Mouse (Mus musculus): ENCODE measurements around the gene Oser1.

The Oser1 gene

DNA sequence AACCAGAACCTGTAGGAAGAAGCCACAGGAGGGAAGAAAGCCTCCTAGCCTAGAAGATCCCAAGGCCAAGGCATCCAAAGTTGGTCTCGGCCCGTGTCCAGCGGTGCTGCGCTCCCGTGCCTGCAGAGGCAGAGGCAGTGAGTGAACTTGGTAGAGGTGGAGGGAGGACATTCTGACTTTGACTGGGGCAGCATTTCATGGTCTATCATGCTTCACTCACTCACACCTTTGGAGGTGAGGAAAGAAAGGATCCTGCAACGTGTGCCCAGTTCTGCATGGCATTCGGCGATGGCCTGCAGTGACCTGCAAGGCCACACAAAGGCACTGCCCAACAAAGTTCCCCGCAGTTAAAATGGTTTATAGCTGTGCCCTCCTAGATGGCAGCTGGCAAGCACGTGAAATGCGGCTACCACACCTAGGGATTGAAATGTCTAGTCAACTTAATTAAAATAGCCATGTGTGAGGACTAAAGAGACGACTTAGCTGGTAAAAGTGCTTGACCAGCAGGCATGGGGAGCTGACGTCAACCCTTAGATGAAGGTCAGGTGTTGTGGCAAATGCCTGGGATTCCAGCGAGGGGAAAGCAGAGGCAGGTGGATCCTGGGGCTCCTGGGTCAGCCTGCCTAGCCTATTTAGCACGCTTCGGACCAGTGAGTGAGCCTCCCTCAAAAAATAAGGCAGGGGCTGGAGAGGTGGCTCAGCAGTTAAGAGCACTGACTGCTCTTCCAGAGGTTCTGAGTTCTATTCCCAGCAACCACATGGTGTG lies 63.5 kb downstream of the Oser1 start:
- in situ Hi-C loops (cut with MboI, MseI): no loop called here

DNA sequence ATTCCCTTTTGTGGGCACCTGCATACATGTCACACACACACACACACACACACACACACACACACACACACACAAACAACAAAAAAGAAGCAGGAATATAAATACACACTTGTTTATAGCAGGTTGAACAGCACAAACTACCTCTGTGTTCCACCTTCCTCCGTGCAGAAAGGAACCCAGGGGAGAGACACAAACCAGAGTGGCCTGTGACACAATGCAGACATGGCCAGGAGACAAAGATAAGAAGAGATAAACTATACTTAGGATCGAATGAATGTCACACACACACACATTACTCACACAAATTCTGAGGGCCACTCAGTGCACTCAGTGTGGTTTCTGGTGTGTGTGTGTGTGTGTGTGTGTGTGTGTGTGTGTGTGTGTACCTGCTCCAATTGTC lies 65.2 kb downstream of the Oser1 start:
- in situ Hi-C loops (cut with MboI, MseI): no loop called here

DNA sequence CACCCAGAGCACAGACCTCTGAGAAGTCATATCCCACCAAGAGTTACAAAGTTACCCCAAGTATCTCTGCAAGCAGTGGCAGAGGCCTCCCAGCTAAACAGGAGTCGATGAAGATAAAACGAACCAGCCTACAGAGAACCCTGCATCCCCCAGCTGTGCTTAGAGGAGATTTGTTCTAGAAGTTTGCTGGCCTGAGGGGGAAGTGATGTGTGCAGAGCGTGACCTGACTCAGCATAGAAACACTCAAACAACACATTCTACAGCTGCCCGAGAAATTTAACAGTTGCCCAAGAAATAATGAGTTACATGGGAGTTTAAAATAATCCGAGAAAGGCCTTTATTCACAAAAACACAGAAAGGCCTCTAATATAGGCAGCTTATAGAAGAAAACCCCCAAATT lies 65.8 kb downstream of the Oser1 start:
- in situ Hi-C loops (cut with MboI, MseI): no loop called here

DNA sequence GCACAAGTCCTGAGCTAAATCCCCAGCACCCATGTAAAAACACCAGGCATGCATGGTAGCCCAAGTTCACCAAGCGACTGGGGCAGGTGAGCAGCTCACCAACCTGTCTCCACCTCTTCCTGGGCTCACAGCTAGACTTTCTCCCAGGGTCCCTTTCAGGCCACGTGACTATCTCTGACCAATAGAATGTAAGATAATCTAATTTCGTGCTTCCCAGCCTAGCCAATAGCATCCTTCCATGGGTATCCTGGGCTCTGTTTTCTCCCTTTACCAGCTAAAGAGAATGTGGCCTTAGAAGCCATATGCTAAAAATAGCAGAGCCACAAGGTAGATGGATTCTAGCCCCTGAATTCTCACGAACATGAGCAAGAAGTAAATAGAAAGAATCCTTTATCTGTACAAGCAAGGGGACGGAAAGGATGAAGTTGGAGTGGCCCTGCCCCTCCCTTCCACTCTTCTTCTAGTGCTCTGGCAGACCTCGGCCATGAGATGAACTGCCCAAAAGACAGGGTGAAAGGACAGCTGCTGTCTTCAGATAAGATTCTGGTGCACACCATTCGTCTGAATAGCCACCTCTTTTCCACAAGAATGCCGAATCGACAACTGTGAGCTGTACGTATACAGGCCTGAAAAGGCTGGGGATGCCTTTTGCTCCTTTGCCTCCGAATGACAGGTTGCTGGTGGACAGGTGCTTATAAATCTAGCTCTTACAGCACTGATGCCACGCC lies 68.2 kb downstream of the Oser1 start:
- in situ Hi-C loops (cut with MboI, MseI): no loop called here

Measured in T-helper 1 cell (primary cell).